Mouse (Mus musculus) liver, embryonic 14.5 days (tissue): ENCODE data around the gene Isg20l2. TPM values are rescaled to one million over a fixed set of nuclear protein-coding genes. Genes with fewer than 3 reads are reported as not detected.

Experiments used
- ATAC-seq: fragments of 200-750 bp; cut with Nextera tagmentation; 2 replicates; pipeline ENCODE4 v1.8.0; 2017; ENCODE audit warnings: moderate number of reproducible peaks, mild to moderate bottlenecking, moderate library complexity; ENCODE audit not compliant: insufficient read depth
- DNase-seq, 3 experiments: peaks; one replicate each; pipeline ENCODE4 v3.0.0-alpha.2; 2012 to 2013; ENCODE audit warnings: low read depth in 3 of 3, low spot score in 3 of 3
- H3K27ac ChIP-seq: fragments of 300-500 bp; sonication (generic); 2 replicates; pipeline ENCODE4 v1.5.1; 2014; ENCODE audit warnings: moderate library complexity, mild to moderate bottlenecking, control low read depth, inconsistent platforms
- H3K27me3 ChIP-seq: fragments of 300-500 bp; sonication (generic); 2 replicates; pipeline ENCODE4 v1.6.1; 2014; ENCODE audit warnings: mild to moderate bottlenecking, low read length, moderate library complexity; ENCODE audit not compliant: control insufficient read depth, insufficient read depth
- H3K36me3 ChIP-seq: fragments of 300-500 bp; sonication (generic); replicated peaks from 2 replicates; pipeline ENCODE4 v1.6.1; 2014; ENCODE audit warnings: low read depth; ENCODE audit not compliant: control insufficient read depth, insufficient read depth
- H3K4me1 ChIP-seq, 2 experiments: fragments of 200-500 bp in 1 of 2; fragments of 300-500 bp in 1 of 2; sonication (generic) in 1 of 2; replicated peaks; 2 replicates each; pipeline ENCODE4 v1.6.1; 2012 to 2014; ENCODE audit warnings: antibody characterized with exemption in 1 of 2, inconsistent platforms in 1 of 2, low read length in 1 of 2; ENCODE audit not compliant: control insufficient read depth in 2 of 2, insufficient read depth in 2 of 2
- H3K4me2 ChIP-seq: fragments of 300-500 bp; sonication (generic); 2 replicates; pipeline ENCODE4 v1.6.1; 2014; ENCODE audit warnings: low read depth, mild to moderate bottlenecking, control low read depth, moderate library complexity
- H3K4me3 ChIP-seq, 2 experiments: fragments of 200-500 bp in 1 of 2; fragments of 300-500 bp in 1 of 2; sonication (generic) in 1 of 2; 2 replicates each; pipeline ENCODE4 v1.5.1; 2012 to 2014; ENCODE audit warnings: low read depth in 2 of 2, low read length in 2 of 2, mild to moderate bottlenecking in 2 of 2, control low read depth in 1 of 2, inconsistent platforms in 1 of 2, moderate library complexity in 1 of 2; ENCODE audit not compliant: insufficient read depth in 1 of 2
- H3K9ac ChIP-seq: fragments of 300-500 bp; sonication (generic); replicated peaks from 2 replicates; pipeline ENCODE4 v1.6.1; 2014; ENCODE audit warnings: mild to moderate bottlenecking, control low read depth, moderate library complexity
- H3K9me3 ChIP-seq: fragments of 300-500 bp; sonication (generic); 2 replicates; pipeline ENCODE4 v1.6.1; 2016; ENCODE audit warnings: low read length, mixed read lengths; ENCODE audit not compliant: control insufficient read depth
- CTCF ChIP-seq: IDR thresholded peaks from 2 replicates; pipeline ENCODE4 v1.5.1; 2016; ENCODE audit warnings: antibody characterized with exemption, low read depth, control low read depth
- EP300 ChIP-seq: IDR thresholded peaks from 2 replicates; pipeline ENCODE4 v1.6.1; 2016; ENCODE audit warnings: antibody characterized with exemption, low read depth
- WGBS: fragments of 180-500 bp; shearing (Covaris S2); extraction: QIAGEN DNeasy Blood & Tissue Kit; methylation state at CpG from one replicate; pipeline ENCODE4 v1.1.7; 2014; ENCODE audit not compliant: insufficient replicate concordance; 5-methylcytosine and 5-hydroxymethylcytosine counted together
- polyA plus RNA-seq, 2 experiments: library from polyadenylated mRNA; depleted of rRNA in 1 of 2; stranded (reverse) in 1 of 2; unstranded in 1 of 2; fragments of >200 nt; fragmentation: Nextera tagmentation in 1 of 2; extraction: Ambion mirVana in 1 of 2; gene quantifications; 2 replicates each; pipeline versions ENCODE4 v1.2.1 to v1.2.3; 2012 to 2014

Isg20l2 gene
- polyA plus RNA-seq, 2 experiments = 9.7 to 14.8 TPM

DNA sequence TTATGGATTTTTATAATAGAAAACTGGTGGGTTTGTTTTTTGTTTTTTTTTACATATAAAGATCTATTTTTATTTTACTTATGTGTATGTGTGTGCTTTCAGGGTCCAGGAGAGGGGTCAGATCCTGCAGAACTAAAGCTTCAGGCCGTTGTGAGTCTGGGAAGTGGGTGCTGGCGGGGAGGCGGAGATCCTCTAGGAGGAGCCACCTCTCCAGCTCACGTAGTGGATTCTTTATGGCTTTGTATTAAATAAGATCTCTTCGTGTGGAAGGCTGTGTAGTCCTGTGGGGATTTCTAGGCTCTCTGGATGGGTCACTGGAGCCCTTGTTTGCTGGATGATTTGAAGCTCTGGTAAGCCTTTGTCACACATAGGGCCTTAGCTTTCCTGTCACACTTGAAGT is 10.5 kb downstream of the Isg20l2 start:
- Histone ChIP-seq H3K9ac (no peak overlapping the region), H3K4me1 (no peaks in the 10 kb centered on the region; a peak in 1 of 4 replicates), H3K4me3 (no peak overlapping the region), H3K27ac (no peak overlapping the region), H3K9me3 (no peaks in the 10 kb centered on the region), H3K27me3 (peaks cover 2% of the 10 kb centered on the region; the same call in 1 of the 2 replicates), H3K4me2 (no peak overlapping the region), H3K36me3 (peaks cover 56% of the 10 kb centered on the region)
- no peak for ATAC-seq
- DNase-seq = no peak
- WGBS = 81% methylated on average over 5 of the region's 5 CpGs
- TF ChIP-seq CTCF (no peak), EP300 (no peak)

- no peak overlapping the region for H3K9ac ChIP-seq
- DNase-seq (no peak), ATAC-seq (no peak)
- no peak overlapping the region for H3K4me2 ChIP-seq
- peaks cover 21% of the 10 kb centered on the region for H3K27me3 ChIP-seq
- H3K4me3 ChIP-seq = no peak overlapping the region
- WGBS = 79% methylated on average over 2 of the region's 2 CpGs
- TF ChIP-seq CTCF (no peak), EP300 (no peak)
- no peak overlapping the region for H3K27ac ChIP-seq
- H3K9me3 ChIP-seq = no peaks in the 10 kb centered on the region
- no peaks in the 10 kb centered on the region for H3K4me1 ChIP-seq
- peaks cover 44% of the 10 kb centered on the region for H3K36me3 ChIP-seq
Observed at GRCm38 (mm10) chr3:87942471-87942870, 12.4 kb downstream of the Isg20l2 start.

GRCm38 (mm10) chr3:87943586-87943985 is 13.5 kb downstream of the Isg20l2 start:
- H3K4me1 ChIP-seq = no peaks in the 10 kb centered on the region
- no peak overlapping the region for H3K9ac ChIP-seq
- no peak overlapping the region for H3K4me2 ChIP-seq
- no peak for TF ChIP-seq CTCF
- TF ChIP-seq EP300 = no peak
- ATAC-seq (no peak), DNase-seq (no peak)
- WGBS = 73% methylated on average over 7 of the region's 7 CpGs
- H3K4me3 ChIP-seq = no peak overlapping the region
- no peak overlapping the region for H3K27ac ChIP-seq
- peaks cover 37% of the 10 kb centered on the region for H3K36me3 ChIP-seq
- H3K9me3 ChIP-seq = no peaks in the 10 kb centered on the region
- H3K27me3 ChIP-seq = peaks cover 32% of the 10 kb centered on the region

DNA sequence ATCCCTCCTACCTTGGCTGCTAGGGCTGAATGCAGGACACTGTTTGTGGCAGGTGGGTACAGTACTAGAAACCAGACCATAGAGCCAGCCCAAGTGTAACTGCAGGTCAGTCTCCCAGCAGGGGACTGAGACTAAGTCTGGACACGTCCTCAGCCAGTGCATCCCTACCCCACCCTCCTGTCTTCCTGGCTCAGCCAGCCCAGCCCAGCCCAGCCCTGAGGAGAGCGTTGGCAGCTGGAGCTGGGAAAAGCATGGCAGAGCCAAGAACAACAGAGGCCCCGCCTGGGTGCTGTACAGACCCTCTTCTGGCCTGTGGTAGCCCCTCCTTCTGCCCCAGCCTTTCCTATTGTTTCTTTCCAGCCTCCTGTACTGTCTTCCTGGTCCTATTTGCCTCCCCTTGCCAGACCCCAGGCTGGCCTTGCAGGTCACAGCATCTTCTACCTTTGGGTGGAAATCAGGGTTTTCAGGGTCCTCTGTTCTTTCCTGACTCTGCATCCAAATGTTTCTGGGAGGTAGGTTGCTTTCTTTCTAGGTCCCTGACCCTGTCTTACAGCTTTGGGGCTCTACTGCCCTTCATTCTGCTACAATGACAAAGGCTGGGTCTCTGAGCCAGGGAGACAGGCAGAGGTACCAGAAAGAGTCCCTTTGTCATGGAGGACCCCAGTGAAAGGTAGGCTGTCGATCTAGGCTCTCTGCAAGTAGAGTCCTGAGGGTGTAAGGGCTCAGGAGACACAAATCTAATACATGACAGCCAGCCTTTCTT is 14.9 kb downstream of the Isg20l2 start:
- no peaks in the 10 kb centered on the region for H3K4me1 ChIP-seq
- no peak overlapping the region for H3K4me2 ChIP-seq
- TF ChIP-seq EP300 = no peak
- peak; percentile 15; the same call in 1 of the 2 replicates for ATAC-seq
- H3K4me3 ChIP-seq = no peak overlapping the region
- no peak overlapping the region for H3K27ac ChIP-seq
- peaks cover 46% of the 10 kb centered on the region for H3K27me3 ChIP-seq
- WGBS = 30% methylated on average over 4 of the region's 4 CpGs
- DNase-seq = no peak
- no peaks in the 10 kb centered on the region for H3K9me3 ChIP-seq
- H3K36me3 ChIP-seq = peaks cover 23% of the 10 kb centered on the region
- no peak overlapping the region for H3K9ac ChIP-seq

GRCm38 (mm10) chr3:87945781-87946540 is 15.8 kb downstream of the Isg20l2 start:
- H3K27me3 ChIP-seq = peaks cover 56% of the 10 kb centered on the region
- DNase-seq (no peak), ATAC-seq (no peak)
- no peaks in the 10 kb centered on the region for H3K9me3 ChIP-seq
- no peak overlapping the region for H3K27ac ChIP-seq
- H3K4me3 ChIP-seq = no peak overlapping the region
- WGBS = 24% methylated on average over 12 of the region's 12 CpGs
- peaks cover 15% of the 10 kb centered on the region for H3K36me3 ChIP-seq
- no peak overlapping the region for H3K9ac ChIP-seq
- no peak overlapping the region for H3K4me2 ChIP-seq
- TF ChIP-seq CTCF (no peak), EP300 (no peak)
- no peaks in the 10 kb centered on the region for H3K4me1 ChIP-seq
